ENCODE assay signal across 20 mouse cellular contexts in the genomic region with DNA sequence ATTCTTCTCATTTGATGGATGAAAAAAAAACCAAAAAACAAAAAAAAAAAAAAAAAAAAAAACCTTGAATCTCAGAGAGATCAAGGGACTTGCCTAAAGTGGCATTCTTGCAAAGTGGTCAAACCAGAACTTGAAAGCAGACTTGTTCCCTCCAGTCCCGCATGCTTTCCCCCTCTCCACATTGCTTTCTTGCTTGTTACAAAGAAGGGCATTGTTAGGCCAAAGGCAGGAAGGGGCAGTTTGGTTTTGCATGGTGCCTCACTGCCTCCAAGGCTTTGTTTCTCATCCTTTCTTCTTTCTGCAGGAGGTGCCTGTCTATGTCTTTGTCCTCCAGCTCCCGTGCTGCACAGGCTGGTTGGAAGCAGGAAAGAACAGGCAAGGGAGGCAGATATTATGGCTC.
DNase-seq lines count a peak whose midpoint lies in the region; ATAC-seq and TF ChIP-seq lines count a peak whose summit lies in the region.
"Had no signal": no experiment of that assay in that cellular context is flagged by ENCODE, and none has a peak within 500 bp of the region (broad histone marks: within the 10 kb centered on the region; RNA-seq: fewer than 3 reads in every experiment).

No protein-coding gene starts in this region.

- TF ChIP-seq POLR2A in lung, adult 2 months (IDR thresholded peaks at IDR 0.05; ENCODE audit: borderline replicate concordance, extremely low read depth, low read depth, low read length): no peak

- H3K27ac ChIP-seq in forebrain, embryonic 10.5 days: peak overlapping the region; percentile 49; the same call in 1 of the 2 replicates
- no peak overlapping the region for H3K27ac ChIP-seq in forebrain, embryonic 15.5 days (replicated peaks)
- peak overlapping the region; percentile 69 for H3K27ac ChIP-seq in lung, embryonic 16.5 days (ENCODE audit: low read length)
- 0 out of 2 replicates have a peak overlapping the region, but pooled peaks have one; percentile 38 for H3K27ac ChIP-seq in limb, embryonic 10.5 days
- H3K27ac ChIP-seq: liver, embryonic 15.5 days; neural tube, embryonic 15.5 days had no signal

- 5% methylated on average over 2 of the region's 2 CpGs for WGBS in forebrain, embryonic 10.5 days
- 8% methylated on average over 2 of the region's 2 CpGs for WGBS in forebrain, embryonic 15.5 days
- WGBS in lung, embryonic 16.5 days: 35% methylated on average over 2 of the region's 2 CpGs
- 51% methylated on average over 2 of the region's 2 CpGs for WGBS in lung, adult 2 months
- WGBS in limb, embryonic 10.5 days: 46% methylated on average over 2 of the region's 2 CpGs

- DNase-seq in forebrain, embryonic 10.5 days (ENCODE audit: extremely low spot score, low spot score): peak; percentile 22
- no peak for DNase-seq in lung, adult 2 months
- DNase-seq in embryo, embryonic 10 days (ENCODE audit: low spot score): peak; percentile 49
- no peak for DNase-seq in limb, embryonic 10.5 days (ENCODE audit: low spot score)
- no peak for DNase-seq in B cell, adult 2 months
- DNase-seq in frontal cortex, postnatal 36 days (ENCODE audit: low spot score in 2 of 2): no peak
- DNase-seq: adrenal gland, postnatal 10 days; cerebellum, adult 18-20 months; forebrain, postnatal 0 days; gastrocnemius, postnatal 10 days; heart, adult 18-20 months; heart, postnatal 4 days; layer of hippocampus, postnatal 36 days; thymus, postnatal 4 days had no signal

- H3K4me3 ChIP-seq in forebrain, embryonic 10.5 days: no peak overlapping the region
- no peak overlapping the region for H3K4me3 ChIP-seq in forebrain, embryonic 15.5 days
- H3K4me3 ChIP-seq in lung, embryonic 16.5 days (ENCODE audit: low read length): no peak overlapping the region
- H3K4me3 ChIP-seq in lung, adult 2 months (replicated peaks; ENCODE audit: extremely low read depth, low read depth, low read length): no peak overlapping the region
- H3K4me3 ChIP-seq in limb, embryonic 10.5 days: no peak overlapping the region
- H3K4me3 ChIP-seq: liver, embryonic 15.5 days; myocyte; neural tube, embryonic 15.5 days had no signal

- no peak overlapping the region for H3K4me2 ChIP-seq in forebrain, embryonic 15.5 days (replicated peaks)
- H3K4me2 ChIP-seq in lung, embryonic 16.5 days (ENCODE audit: low read depth, low read length): no peak overlapping the region
- H3K4me2 ChIP-seq: liver, embryonic 15.5 days; neural tube, embryonic 15.5 days had no signal

- ATAC-seq in forebrain, embryonic 15.5 days (replicated peaks): no peak
- peak; percentile 82 for ATAC-seq in lung, embryonic 16.5 days (ENCODE audit: low read depth)
- ATAC-seq: forebrain, postnatal 0 days; inflammation-experienced regulatory T-cells, adult 6 months had no signal

- no peak overlapping the region for H3K9ac ChIP-seq in forebrain, embryonic 15.5 days (replicated peaks)
- H3K9ac ChIP-seq in lung, embryonic 16.5 days (ENCODE audit: low read length): no peak overlapping the region
- H3K9ac ChIP-seq: forebrain, postnatal 0 days; liver, embryonic 15.5 days; neural tube, embryonic 15.5 days had no signal

- H3K4me1 ChIP-seq in forebrain, embryonic 10.5 days: peaks cover 25% of the 10 kb centered on the region
- no peaks in the 10 kb centered on the region for H3K4me1 ChIP-seq in forebrain, embryonic 15.5 days
- 0 out of 2 replicates have a peak, but pooled peaks cover 3% of the 10 kb centered on the region for H3K4me1 ChIP-seq in lung, embryonic 16.5 days (replicated peaks; ENCODE audit: control insufficient read depth, insufficient read depth, low read length)
- no peaks in the 10 kb centered on the region for H3K4me1 ChIP-seq in lung, adult 2 months (ENCODE audit: control insufficient read depth, insufficient read depth, low read length)
- H3K4me1 ChIP-seq in limb, embryonic 10.5 days: no peaks in the 10 kb centered on the region; the same call in 1 of the 2 replicates
- H3K4me1 ChIP-seq: liver, embryonic 15.5 days; neural tube, embryonic 15.5 days had no signal

- no peak for TF ChIP-seq CTCF in lung, adult 2 months (IDR thresholded peaks at IDR 0.05; ENCODE audit: insufficient read depth, low read length)

- H3K27me3 ChIP-seq in forebrain, embryonic 10.5 days (ENCODE audit: poor library complexity, severe bottlenecking): no peaks in the 10 kb centered on the region
- no peaks in the 10 kb centered on the region for H3K27me3 ChIP-seq in forebrain, embryonic 15.5 days
- H3K27me3 ChIP-seq in lung, embryonic 16.5 days (ENCODE audit: control insufficient read depth, insufficient read depth, low read depth, low read length): no peaks in the 10 kb centered on the region
- no peaks in the 10 kb centered on the region for H3K27me3 ChIP-seq in limb, embryonic 10.5 days (ENCODE audit: low read depth, poor library complexity, severe bottlenecking)
- H3K27me3 ChIP-seq: liver, embryonic 15.5 days; neural tube, embryonic 15.5 days had no signal

- H3K36me3 ChIP-seq in forebrain, embryonic 10.5 days (replicated peaks): no peaks in the 10 kb centered on the region
- no peaks in the 10 kb centered on the region for H3K36me3 ChIP-seq in forebrain, embryonic 15.5 days
- H3K36me3 ChIP-seq in lung, embryonic 16.5 days (ENCODE audit: control insufficient read depth, insufficient read depth, low read length): no peaks in the 10 kb centered on the region
- no peaks in the 10 kb centered on the region for H3K36me3 ChIP-seq in limb, embryonic 10.5 days
- H3K36me3 ChIP-seq: liver, embryonic 15.5 days; neural tube, embryonic 15.5 days had no signal

- H3K9me3 ChIP-seq in forebrain, embryonic 10.5 days: no peaks in the 10 kb centered on the region
- no peaks in the 10 kb centered on the region for H3K9me3 ChIP-seq in forebrain, embryonic 15.5 days
- no peaks in the 10 kb centered on the region for H3K9me3 ChIP-seq in lung, embryonic 16.5 days (ENCODE audit: control insufficient read depth, low read length)
- no peaks in the 10 kb centered on the region for H3K9me3 ChIP-seq in limb, embryonic 10.5 days (replicated peaks)
- H3K9me3 ChIP-seq: liver, embryonic 15.5 days; neural tube, embryonic 15.5 days had no signal

Comparison
In these comparisons a context has a peak if more than half of its experiments do, and no peak if none do; other contexts are left out.
1. DNase-seq: peak in forebrain, embryonic 10.5 days (single experiment) and embryo, embryonic 10 days (single experiment); none in lung, adult 2 months (single experiment), limb, embryonic 10.5 days (single experiment), B cell, adult 2 months (0 of 2) and frontal cortex, postnatal 36 days (0 of 2).